Mouse (Mus musculus) heart, adult 9 months (tissue): ENCODE measurements at regions not wholly inside any gene's neighbourhood (a gene's known extent, or its start where the extent isn't known, plus 50 kb on each side); places are given as distances from the start of the nearest gene placed in this dataset.
"Not testable (repeated sequence)": the region's sequence is repeated elsewhere in the genome, so short reads cannot be mapped to it uniquely, and the experiment has no call there.

Experiments used
- DNase-seq, 2 experiments: peaks; one replicate each; pipeline ENCODE4 v3.0.0; 2022; ENCODE audit warnings: low spot score in 2 of 2

DNA sequence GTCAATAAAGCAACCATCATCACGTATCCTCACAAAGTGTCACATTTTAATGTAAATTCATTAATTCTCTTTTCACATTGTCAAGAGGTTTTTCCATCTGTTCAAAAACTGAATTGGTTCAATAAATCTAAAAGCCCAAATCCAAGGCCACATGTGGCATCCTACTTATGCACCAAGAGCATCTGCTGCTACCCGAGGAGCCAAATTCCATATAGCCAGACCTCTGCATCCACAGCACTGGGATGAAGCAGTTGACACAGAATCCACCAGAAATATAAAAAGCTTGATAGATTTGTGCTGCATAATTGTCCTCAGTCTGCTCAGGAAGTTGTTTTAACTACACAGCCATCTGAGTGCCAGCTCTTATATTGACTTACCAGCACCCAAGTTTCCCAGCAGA lies 164.4 kb upstream of the Tram1l1 start:
- no peak for DNase-seq

DNA sequence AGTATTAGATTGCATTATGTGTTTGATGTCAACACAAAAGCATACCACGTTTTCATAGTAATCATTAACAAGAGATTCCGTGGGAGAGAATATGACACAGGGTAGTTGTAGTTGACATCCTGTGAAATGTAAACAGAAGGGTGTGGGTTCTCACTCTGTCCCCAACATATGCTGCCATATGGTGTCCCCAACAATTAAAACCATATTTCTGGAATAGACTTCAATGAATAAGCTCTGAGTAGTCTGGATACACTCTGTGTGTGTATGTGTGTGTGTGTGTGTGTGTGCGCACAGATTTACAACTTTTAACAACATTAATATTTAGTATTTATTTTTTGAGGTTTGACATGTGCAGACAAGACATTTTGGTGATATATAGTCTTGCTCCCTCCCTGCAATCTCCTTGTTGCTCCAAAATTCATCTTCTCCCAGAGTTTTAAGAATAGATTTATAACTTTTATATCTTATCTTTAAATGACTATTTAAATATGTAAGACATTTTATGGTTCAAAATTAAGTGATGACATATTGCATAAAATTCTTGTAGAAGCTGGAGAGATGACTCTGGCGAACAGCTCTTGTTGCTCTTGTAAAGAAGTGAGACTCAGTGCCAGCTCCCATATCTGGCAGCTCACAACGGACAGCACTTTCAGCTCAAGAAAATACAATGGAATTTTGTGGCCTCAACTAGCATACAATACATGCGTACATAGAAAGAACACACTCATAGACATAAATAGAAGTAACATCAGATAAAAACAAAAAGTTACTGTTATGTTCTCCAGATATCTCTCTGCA lies 162.6 kb upstream of the Tram1l1 start:
- DNase-seq, result no peak

DNA sequence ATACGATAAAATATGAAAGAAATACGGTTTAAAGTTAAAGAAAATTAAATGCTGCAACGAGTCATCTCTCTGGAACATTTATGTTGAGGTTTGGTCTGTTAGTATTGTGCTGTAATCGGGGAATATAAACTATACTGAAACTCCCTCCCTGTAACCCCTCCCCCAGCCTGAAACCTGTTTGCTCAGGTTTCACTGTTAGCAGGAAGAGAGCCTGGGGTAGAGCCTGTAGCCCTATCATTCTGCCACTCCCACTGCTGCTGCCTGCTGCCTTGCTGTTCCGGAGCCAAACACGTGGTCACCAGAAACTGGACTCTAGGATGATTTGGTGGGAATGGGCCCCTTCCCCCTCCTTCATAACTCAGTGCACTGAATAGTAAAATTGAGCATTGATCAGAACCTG lies 127.3 kb upstream of the Tram1l1 start:
- DNase-seq, result not testable (repeated sequence)

DNA sequence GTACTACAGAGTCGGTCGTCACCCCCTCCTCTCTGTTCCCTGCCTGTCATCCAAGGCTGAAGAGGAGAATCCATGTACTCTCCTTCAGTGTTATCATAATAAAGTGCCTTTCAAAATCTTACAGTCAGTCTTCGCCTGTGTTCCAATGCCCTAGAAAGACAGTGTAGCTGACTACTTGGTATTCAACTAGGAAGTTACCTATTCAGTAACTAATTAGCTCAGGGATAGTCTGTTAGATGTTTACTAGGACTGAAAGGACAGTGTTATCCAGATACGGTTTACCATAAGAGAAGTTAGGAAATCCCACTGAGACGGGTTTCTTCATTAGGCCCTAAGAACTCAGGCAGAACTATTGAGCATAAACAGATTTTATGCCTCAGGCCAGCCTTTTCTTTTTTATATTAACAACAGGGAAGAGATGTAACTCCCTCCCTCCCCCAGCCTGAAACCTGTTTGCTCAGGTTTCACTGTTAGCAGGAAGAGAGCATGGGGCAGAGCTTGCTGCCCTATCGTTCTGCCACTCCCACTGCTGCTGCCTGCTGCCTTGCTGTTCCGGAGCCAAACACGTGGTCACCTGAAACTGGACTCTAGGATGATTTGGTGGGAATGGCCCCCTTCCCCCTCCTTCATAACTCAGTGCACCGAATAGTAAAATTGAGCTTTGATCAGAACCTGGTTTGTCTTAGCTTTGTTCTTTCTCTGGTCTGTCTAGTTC lies 120.3 kb upstream of the Tram1l1 start:
- DNase-seq, result not testable (repeated sequence)

DNA sequence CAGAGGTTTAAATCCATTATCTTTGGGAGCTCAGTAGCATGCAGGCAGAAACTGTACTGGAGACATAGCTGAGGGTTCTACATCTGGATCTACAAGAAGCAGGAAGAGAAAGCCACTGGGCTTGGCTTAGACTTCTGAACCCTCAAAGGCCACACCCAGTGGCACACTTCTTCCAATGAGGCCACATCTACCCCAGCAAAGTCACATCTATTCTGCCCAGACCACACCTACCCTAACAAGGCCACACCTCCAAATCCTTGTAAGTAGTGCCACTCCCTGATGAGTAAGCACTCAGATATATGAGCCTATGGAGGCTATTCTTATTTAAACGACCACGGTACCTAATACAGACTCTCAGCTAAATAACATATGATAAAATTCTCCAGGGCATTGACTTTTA lies 103.5 kb upstream of the Tram1l1 start:
- no peak for DNase-seq

DNA sequence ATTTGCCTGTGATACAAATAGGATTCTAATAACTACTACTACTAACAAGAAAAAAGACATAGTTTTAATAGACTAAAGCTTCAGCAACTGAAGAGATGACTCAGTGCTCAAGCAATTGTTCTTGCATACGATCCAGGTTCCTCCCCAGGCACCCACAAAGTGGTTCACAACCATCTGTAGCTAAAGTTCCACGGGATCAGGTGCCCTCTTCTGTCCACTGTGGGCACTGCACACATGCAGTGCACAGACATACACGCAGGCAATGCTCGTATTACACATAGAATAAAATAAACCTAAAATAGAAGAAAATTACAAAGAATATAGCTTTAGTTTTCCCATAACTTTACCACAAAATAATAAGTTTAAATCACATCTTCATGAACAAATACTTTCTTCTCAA lies 94.7 kb upstream of the Tram1l1 start:
- no peak for DNase-seq

DNA sequence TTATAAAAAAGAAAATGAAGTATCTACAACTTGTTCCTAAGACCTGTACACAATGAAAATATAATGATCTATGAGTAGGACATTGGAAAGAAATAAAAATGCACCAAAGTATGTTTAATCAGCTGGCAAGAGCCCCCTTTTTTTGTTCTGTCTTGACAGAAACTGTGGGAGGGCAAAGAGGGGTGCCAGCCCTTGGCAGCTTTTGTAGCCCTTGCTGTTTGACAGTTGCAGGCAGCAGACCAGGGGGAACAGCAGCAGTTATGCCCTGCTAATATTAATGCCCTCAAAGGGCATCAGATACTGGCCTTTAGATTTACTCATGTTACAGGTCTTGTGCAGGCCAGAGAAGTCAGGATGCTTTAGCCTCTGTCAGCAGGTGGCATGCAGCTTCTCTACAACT lies 93.0 kb upstream of the Tram1l1 start:
- no peak for DNase-seq

DNA sequence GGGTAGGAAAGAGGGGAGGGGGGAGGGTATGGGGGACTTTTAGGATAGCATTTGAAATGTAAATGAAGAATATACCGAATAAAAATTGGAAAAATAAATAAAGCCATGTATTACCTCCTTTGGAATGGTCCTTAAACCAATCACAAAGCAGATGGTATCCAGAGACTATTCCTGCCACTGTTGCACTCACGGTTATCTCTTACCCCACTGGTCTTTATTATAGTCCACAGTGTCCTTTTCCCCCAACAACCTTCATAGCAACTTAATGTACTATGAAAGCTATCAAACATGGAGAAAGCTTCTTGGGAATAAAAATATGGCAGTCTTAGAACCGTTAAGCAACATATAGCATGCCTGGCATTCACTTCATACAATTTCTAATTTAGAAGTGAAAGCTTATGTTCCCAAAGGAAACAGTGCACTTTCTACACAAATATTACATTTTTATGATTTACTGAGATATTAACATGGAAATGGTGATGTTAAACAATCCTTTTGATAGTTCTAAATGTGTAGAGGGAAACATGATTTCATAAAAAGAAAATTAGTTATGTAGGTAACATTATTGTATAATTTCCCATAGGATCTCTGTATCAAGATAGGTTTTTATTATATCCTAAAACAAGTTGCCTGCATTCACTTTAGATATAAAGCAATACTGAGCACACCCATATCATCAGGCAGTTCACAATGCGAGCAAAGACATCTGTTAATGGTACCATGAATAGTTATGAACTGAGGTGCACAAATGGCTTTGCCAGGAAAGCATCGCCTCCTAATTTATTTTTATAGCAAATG lies 79.5 kb upstream of the Tram1l1 start:
- DNase-seq, result no peak

DNA sequence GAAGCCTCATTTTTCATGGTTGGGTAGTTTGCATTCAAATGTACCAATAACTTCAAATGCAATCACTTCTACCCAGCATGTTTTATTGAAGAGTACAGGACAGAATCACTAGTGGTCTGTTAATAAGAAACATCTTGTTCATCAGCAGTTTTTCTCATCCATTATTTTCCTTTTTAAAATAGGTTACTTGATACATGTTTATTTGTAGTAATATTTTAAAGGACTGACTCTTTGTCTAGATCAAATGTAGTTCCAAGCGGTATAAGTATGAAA lies 79.0 kb upstream of the Tram1l1 start:
- no peak for DNase-seq

DNA sequence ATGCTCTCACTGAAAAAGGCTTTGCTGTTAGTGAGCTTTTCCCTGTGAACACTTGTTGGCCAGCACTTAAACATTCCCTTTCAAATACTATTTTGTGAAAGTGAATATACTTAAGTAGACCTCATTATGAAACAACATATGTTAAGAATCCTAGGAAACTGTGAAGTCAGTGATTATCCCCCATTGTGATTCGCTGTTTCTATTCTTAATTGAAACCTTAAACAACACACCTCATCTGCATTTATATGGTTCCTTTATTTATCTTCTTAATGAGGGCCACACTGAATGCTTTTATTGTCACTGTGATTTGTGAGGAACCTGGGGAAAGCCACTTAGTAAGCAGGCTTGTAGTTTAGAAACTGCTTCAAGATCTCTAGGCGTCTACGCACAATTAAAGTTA lies 58.5 kb upstream of the Tram1l1 start:
- no peak for DNase-seq

DNA sequence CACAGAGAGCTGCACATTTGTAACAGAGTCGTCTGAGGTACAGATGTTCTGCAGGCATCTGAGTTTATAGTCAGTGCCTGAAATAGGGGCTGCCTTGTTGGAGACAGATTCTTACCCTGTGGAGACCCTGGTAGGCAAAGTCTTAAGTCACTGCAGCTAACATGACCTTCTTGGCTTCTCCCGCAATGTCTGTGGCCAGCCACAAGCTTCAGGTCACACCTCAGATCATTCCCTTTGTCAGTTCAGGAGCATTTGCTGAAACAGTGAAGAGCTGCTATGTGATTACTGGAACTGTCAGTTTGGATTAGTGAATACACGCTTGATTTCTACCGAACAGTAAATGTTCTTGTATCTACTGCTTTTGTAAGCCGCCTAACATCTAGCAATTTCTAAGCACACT lies 53.8 kb upstream of the Tram1l1 start:
- no peak for DNase-seq

DNA sequence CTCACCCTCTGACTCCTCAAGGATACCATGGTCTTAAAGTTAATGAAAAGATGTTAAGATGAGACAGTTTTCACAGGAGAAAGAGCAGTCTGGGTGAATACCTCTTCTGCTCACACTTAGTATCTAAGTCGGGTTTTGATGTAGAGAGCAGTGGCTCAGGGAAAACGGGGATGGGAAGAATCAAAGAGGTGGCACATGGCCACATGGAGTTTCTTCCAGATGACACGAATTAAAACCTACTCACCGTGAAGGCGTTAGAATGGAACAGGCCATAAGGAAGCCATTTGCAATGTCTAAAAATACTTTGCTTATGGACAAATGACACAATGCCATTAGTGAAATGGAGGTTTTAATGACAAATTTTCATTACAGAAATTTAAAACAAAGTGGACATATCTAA lies 50.1 kb upstream of the Tram1l1 start:
- no peak for DNase-seq
